Mouse (Mus musculus): Measurements from ENCODE around the gene Slc4a4. TPM values are rescaled to one million over a fixed set of nuclear protein-coding genes. Genes with fewer than 3 reads are reported as not detected.
A peak's percentile ranks its signal among the peaks of the same experiment; 100 is the strongest.

The Slc4a4 gene
- polyA plus RNA-seq, 1 experiment from 2014 or later, result 0.98 TPM

DNA sequence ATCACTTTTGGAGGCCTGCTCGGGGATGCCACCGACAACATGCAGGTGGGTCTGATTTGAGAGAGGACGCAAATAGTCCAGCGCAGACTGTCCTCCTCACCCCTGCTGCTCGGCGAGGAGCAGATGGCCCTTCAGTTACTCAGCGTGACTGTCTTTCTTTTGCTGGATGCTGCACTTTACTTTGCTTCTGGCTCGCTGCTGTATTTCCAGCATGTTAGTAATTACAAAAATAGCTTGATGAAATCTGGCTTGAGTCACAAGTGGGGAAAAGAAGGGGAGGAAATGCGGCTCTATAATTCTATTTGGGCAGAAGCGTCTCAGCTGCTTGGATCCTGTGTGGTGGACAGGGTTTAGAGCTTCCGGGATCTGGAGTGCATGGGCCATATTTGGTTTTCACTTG is 249.2 kb downstream of the Slc4a4 start:
- Histone ChIP-seq H3K36me3 (ENCODE audit: control insufficient read depth, insufficient read depth, low read length) (no peaks in the 10 kb centered on the region), H3K27me3 (replicated peaks; ENCODE audit: control insufficient read depth, insufficient read depth, low read length) (no peaks in the 10 kb centered on the region), H3K4me1 (ENCODE audit: control insufficient read depth, insufficient read depth, low read length) (no peaks in the 10 kb centered on the region), H3K27ac (ENCODE audit: low read depth, low read length) (no peak overlapping the region), H3K9ac (ENCODE audit: low read length) (no peak overlapping the region), H3K9me3 (replicated peaks; ENCODE audit: control insufficient read depth, low read length) (no peaks in the 10 kb centered on the region), H3K4me3 (ENCODE audit: low read depth, low read length) (no peak overlapping the region), H3K4me2 (ENCODE audit: low read length) (no peak overlapping the region)
- 91% methylated on average over 11 of the region's 11 CpGs for WGBS
- ATAC-seq (no peak), DNase-seq (ENCODE audit: low spot score) (no peak)

DNA sequence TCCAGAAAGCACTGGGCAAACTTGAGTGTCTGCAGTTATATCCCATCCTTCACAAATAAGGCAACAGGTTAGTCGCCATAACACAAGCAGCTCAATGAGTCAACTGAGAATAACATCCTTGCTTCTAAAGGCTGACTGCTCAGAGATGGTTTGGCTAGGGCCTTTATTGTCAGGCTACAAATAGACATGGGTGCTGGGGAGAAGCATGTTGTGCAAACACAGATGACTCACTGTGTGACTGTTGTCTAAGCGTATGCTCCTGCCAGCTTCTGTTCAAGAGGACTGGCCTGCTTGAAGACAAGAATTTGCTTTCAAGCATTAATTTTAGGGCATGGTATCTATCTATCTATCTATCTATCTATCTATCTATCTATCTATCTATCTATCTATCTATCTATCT is 253.5 kb downstream of the Slc4a4 start:
- 98% methylated on average over 2 of the region's 2 CpGs for WGBS
- no peaks in the 10 kb centered on the region for H3K9me3 ChIP-seq (replicated peaks; ENCODE audit: control insufficient read depth, low read length)
- no peak overlapping the region for H3K4me2 ChIP-seq (ENCODE audit: low read length)
- H3K36me3 ChIP-seq (ENCODE audit: control insufficient read depth, insufficient read depth, low read length), result no peaks in the 10 kb centered on the region
- H3K4me1 ChIP-seq (ENCODE audit: control insufficient read depth, insufficient read depth, low read length), result no peaks in the 10 kb centered on the region
- H3K4me3 ChIP-seq (ENCODE audit: low read depth, low read length), result no peak overlapping the region
- no peak overlapping the region for H3K9ac ChIP-seq (ENCODE audit: low read length)
- no peak overlapping the region for H3K27ac ChIP-seq (ENCODE audit: low read depth, low read length)
- DNase-seq (ENCODE audit: low spot score) (no peak), ATAC-seq (no peak)
- H3K27me3 ChIP-seq (replicated peaks; ENCODE audit: control insufficient read depth, insufficient read depth, low read length), result no peaks in the 10 kb centered on the region

DNA sequence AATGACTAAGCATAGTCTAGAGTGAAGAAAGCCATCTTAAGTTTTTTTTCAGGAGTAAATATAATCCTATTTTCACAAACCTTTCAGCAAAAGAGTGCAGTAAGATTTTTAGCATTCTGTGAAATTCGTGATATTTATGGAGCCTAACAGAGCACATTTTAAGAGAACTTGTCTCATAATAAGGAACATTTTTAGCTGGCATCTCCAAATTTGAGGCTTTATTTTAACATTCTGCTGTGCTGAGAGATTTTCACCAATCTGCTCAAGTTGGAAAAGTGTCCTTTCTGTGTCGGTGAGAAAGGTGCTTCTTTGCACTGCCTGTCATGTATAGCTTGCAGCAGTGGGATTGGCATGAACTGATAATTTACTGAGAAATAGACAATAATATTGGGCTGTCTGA is 255.1 kb downstream of the Slc4a4 start:
- no peak overlapping the region for H3K4me2 ChIP-seq (ENCODE audit: low read length)
- ATAC-seq, result no peak
- no peaks in the 10 kb centered on the region for H3K27me3 ChIP-seq (replicated peaks; ENCODE audit: control insufficient read depth, insufficient read depth, low read length)
- no peak overlapping the region for H3K27ac ChIP-seq (ENCODE audit: low read depth, low read length)
- WGBS, result 90% methylated on average over 2 of the region's 2 CpGs
- H3K9me3 ChIP-seq (replicated peaks; ENCODE audit: control insufficient read depth, low read length), result no peaks in the 10 kb centered on the region
- H3K4me3 ChIP-seq (ENCODE audit: low read depth, low read length), result no peak overlapping the region
- DNase-seq (ENCODE audit: low spot score), result no peak
- no peaks in the 10 kb centered on the region for H3K4me1 ChIP-seq (ENCODE audit: control insufficient read depth, insufficient read depth, low read length)
- H3K36me3 ChIP-seq (ENCODE audit: control insufficient read depth, insufficient read depth, low read length), result no peaks in the 10 kb centered on the region
- H3K9ac ChIP-seq (ENCODE audit: low read length), result no peak overlapping the region

DNA sequence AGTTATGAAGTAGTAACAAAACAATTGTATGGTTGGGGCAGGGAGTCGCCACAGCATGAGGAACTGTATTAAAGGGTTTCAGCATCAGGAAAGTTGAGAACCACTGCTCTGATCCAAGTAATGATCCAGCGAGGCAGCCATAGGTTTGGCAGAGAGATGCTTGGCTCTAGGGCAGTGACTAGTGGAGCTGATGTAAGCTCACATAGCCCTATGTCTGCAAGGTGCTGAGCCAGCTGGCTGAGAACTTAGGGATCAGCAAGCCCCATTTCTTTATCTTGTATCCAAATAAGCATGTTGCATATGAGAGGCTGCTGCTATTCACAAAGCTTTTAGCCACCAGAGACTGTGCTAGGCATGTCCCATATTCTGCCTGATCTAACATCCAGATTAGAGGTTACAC is 259.7 kb downstream of the Slc4a4 start:
- H3K9ac ChIP-seq (ENCODE audit: low read length), result no peak overlapping the region
- no peaks in the 10 kb centered on the region for H3K27me3 ChIP-seq (replicated peaks; ENCODE audit: control insufficient read depth, insufficient read depth, low read length)
- H3K36me3 ChIP-seq (ENCODE audit: control insufficient read depth, insufficient read depth, low read length), result no peaks in the 10 kb centered on the region
- H3K4me1 ChIP-seq (ENCODE audit: control insufficient read depth, insufficient read depth, low read length), result no peaks in the 10 kb centered on the region
- H3K9me3 ChIP-seq (replicated peaks; ENCODE audit: control insufficient read depth, low read length), result no peaks in the 10 kb centered on the region
- DNase-seq (ENCODE audit: low spot score), result no peak
- no peak overlapping the region for H3K4me2 ChIP-seq (ENCODE audit: low read length)
- WGBS, result 83% methylated on average over 2 of the region's 2 CpGs
- no peak overlapping the region for H3K4me3 ChIP-seq (ENCODE audit: low read depth, low read length)
- ATAC-seq, result no peak
- H3K27ac ChIP-seq (ENCODE audit: low read depth, low read length), result no peak overlapping the region

DNA sequence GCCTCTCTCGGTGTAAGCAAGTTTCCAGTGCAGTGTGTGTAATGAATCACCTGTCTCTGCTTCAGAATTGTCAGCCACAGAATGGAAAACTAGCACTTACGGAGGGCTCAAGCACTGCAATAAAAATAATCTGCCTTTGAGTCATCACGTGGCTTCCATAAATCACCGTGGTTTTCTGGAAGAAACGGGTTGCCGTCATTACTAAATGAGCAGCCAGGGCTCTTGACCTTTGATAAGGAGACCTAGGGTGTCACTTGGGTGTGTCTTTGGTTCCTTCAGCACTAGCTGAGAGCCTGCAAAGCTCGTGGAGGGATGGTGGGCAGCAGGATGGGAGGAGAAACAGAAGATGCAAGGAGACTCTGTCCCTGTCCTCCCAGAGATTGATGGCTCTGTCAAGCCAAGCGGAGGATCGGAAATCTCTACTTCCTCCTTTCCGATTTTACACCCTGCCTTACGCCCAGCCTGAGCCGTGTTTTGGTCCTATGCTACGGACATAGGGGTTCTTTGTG is 260.7 kb downstream of the Slc4a4 start:
- WGBS, result 91% methylated on average over 13 of the region's 13 CpGs
- no peak overlapping the region for H3K9ac ChIP-seq (ENCODE audit: low read length)

DNA sequence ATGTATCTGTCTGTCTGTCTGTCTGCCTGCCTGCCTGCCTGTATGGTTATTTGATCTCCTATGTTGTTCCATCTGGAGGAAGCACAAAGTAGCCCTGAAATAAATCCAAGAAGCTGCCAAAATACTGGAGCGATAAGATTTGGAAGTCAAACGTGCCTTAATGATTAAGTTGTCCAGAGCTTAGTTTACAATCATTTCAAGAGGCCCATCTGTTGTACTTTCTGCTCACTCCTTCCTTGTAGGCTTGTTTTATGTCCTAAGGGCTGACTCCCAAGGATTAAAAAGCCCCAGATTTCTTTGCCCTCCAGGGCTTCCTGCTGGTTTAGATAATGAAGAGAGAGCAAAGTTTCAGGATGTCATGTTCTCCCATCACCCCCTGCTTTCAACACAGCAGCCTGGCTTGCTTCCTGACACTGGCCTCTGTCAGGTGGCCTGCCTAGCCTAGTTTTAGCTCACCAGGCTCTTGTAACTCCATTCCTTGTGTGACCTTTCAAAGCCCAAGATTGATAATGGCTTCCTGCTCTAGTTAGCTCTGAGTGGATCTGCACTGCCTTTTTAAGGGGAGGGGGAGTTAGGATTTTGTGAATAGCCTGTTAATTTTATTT is 262.9 kb downstream of the Slc4a4 start:
- ATAC-seq (0 out of 2 replicates have a peak, but pooled peaks have one; percentile 34), DNase-seq (ENCODE audit: low spot score) (peak; percentile 32)
- H3K4me1 ChIP-seq (ENCODE audit: control insufficient read depth, insufficient read depth, low read length), result no peaks in the 10 kb centered on the region
- no peak overlapping the region for H3K4me3 ChIP-seq (ENCODE audit: low read depth, low read length)
- 36% methylated on average over 2 of the region's 2 CpGs for WGBS
- H3K9me3 ChIP-seq (replicated peaks; ENCODE audit: control insufficient read depth, low read length), result no peaks in the 10 kb centered on the region
- H3K27ac ChIP-seq (ENCODE audit: low read depth, low read length), result no peak overlapping the region
- H3K36me3 ChIP-seq (ENCODE audit: control insufficient read depth, insufficient read depth, low read length), result no peaks in the 10 kb centered on the region
- no peak overlapping the region for H3K4me2 ChIP-seq (ENCODE audit: low read length)
- no peak overlapping the region for H3K9ac ChIP-seq (ENCODE audit: low read length)
- no peaks in the 10 kb centered on the region for H3K27me3 ChIP-seq (replicated peaks; ENCODE audit: control insufficient read depth, insufficient read depth, low read length)

More for the DNA sequence above, 260.7 kb downstream of the Slc4a4 start:
- ATAC-seq (no peak), DNase-seq (ENCODE audit: low spot score) (no peak)
- Histone ChIP-seq H3K4me3 (ENCODE audit: low read depth, low read length) (no peak overlapping the region), H3K36me3 (ENCODE audit: control insufficient read depth, insufficient read depth, low read length) (no peaks in the 10 kb centered on the region), H3K4me1 (ENCODE audit: control insufficient read depth, insufficient read depth, low read length) (no peaks in the 10 kb centered on the region), H3K9me3 (replicated peaks; ENCODE audit: control insufficient read depth, low read length) (no peaks in the 10 kb centered on the region), H3K27ac (ENCODE audit: low read depth, low read length) (no peak overlapping the region), H3K4me2 (ENCODE audit: low read length) (no peak overlapping the region), H3K27me3 (replicated peaks; ENCODE audit: control insufficient read depth, insufficient read depth, low read length) (no peaks in the 10 kb centered on the region)

DNA sequence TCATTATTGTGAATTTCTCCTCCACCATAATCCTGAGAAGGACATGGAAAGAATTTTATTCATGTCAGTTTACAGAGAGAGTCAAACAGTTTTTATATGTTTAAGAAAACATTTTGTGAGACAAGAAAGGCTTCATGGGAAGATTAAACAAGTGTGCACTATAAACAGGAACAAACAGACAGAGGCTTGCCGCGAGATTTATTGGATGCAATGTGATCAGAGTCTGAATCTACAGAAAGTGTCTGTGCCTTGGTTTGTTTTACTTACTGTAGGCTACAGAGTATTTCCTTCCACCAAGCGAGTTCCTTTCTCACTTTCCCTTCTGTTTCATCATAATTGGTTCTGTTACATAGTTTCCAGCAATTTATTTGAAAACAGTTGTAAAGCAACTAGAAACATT is 264.5 kb downstream of the Slc4a4 start:
- H3K9ac ChIP-seq (ENCODE audit: low read length), result no peak overlapping the region
- no peak for ATAC-seq
- DNase-seq (ENCODE audit: low spot score), result no peak
- WGBS, result 87% methylated on average over 3 of the region's 3 CpGs
- H3K4me2 ChIP-seq (ENCODE audit: low read length), result no peak overlapping the region
- H3K4me3 ChIP-seq (ENCODE audit: low read depth, low read length), result no peak overlapping the region
- H3K9me3 ChIP-seq (replicated peaks; ENCODE audit: control insufficient read depth, low read length), result no peaks in the 10 kb centered on the region
- H3K36me3 ChIP-seq (ENCODE audit: control insufficient read depth, insufficient read depth, low read length), result no peaks in the 10 kb centered on the region
- no peaks in the 10 kb centered on the region for H3K27me3 ChIP-seq (replicated peaks; ENCODE audit: control insufficient read depth, insufficient read depth, low read length)
- no peak overlapping the region for H3K27ac ChIP-seq (ENCODE audit: low read depth, low read length)
- H3K4me1 ChIP-seq (ENCODE audit: control insufficient read depth, insufficient read depth, low read length), result no peaks in the 10 kb centered on the region

DNA sequence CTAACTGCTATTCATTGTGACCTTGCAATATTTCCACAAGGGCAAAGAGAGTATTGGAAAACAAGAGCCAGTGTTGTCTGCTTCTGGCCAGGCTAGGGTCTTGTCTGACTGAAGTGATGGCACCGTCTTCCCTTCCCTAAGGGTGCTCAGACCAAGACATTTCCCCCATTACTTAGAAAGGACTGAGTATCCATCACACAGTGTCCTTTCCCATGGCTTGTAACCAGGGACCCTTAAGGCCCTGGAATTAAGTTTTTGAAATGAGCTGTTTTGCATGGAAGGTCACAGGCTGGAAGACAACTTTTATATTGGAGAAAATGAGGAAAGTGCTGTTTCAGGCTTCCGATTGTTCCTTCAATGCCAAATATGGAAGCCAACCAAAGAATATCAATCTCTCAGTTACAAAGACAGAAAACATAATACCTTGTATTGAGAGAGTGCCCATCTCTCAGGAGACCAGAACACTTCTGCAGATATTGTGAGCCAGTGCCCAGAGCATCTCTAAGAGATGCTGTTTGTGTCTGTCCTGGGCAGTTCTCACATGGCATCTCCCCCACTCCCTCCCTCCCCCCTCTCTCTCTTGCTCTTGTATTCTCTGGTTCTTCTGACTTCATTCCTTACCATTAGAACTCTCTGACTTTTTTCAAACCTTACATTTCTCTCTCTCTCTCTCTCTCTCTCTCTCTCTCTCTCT is 284.6 kb downstream of the Slc4a4 start:
- H3K27ac ChIP-seq (ENCODE audit: low read depth, low read length), result no peak overlapping the region
- no peaks in the 10 kb centered on the region for H3K27me3 ChIP-seq (replicated peaks; ENCODE audit: control insufficient read depth, insufficient read depth, low read length)
- 91% methylated on average over 2 of the region's 2 CpGs for WGBS
- H3K4me1 ChIP-seq (ENCODE audit: control insufficient read depth, insufficient read depth, low read length), result no peaks in the 10 kb centered on the region
- no peaks in the 10 kb centered on the region for H3K36me3 ChIP-seq (ENCODE audit: control insufficient read depth, insufficient read depth, low read length)
- H3K4me2 ChIP-seq (ENCODE audit: low read length), result no peak overlapping the region
- H3K9ac ChIP-seq (ENCODE audit: low read length), result no peak overlapping the region
- ATAC-seq (no peak), DNase-seq (ENCODE audit: low spot score) (no peak)
- H3K9me3 ChIP-seq (replicated peaks; ENCODE audit: control insufficient read depth, low read length), result no peaks in the 10 kb centered on the region
- no peak overlapping the region for H3K4me3 ChIP-seq (ENCODE audit: low read depth, low read length)

DNA sequence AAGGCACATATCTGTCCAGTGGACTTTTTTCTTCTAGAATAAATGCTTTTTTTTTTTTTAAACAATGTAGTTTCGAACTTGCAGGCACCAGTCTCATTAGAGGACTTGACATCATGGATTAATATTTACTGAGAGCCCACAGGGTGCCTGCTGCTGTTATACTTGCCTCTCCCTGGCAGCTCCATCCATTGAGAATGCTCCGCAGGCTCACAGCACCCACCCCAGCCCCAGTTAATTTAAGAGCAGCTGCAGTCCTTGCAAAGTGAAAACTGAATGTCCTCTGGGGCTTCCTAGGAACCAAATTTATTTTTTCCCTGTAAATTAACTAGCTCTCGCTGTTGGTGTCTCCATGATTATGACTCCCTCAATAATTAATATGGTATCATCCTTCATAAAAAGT is 303.4 kb downstream of the Slc4a4 start:
- no peak overlapping the region for H3K4me3 ChIP-seq (ENCODE audit: low read depth, low read length)
- no peaks in the 10 kb centered on the region for H3K36me3 ChIP-seq (ENCODE audit: control insufficient read depth, insufficient read depth, low read length)
- no peak overlapping the region for H3K27ac ChIP-seq (ENCODE audit: low read depth, low read length)
- 0 out of 2 replicates have a peak, but pooled peaks have one; percentile 34 for ATAC-seq
- H3K4me1 ChIP-seq (ENCODE audit: control insufficient read depth, insufficient read depth, low read length), result no peaks in the 10 kb centered on the region
- no peak overlapping the region for H3K9ac ChIP-seq (ENCODE audit: low read length)
- no peak overlapping the region for H3K4me2 ChIP-seq (ENCODE audit: low read length)
- no peaks in the 10 kb centered on the region for H3K27me3 ChIP-seq (replicated peaks; ENCODE audit: control insufficient read depth, insufficient read depth, low read length)
- H3K9me3 ChIP-seq (replicated peaks; ENCODE audit: control insufficient read depth, low read length), result no peaks in the 10 kb centered on the region
- DNase-seq (ENCODE audit: low spot score), result peak; percentile 33
- WGBS, result 25% methylated on average over 3 of the region's 3 CpGs

Data from forebrain, embryonic 14.5 days (tissue).